Mouse (Mus musculus) lung, adult 2 months (tissue): Measurements from ENCODE around the gene Olfr741.

Experiments
- CTCF ChIP-seq: fragments of 200-500 bp; IDR thresholded peaks from 2 replicates; pipeline ENCODE4 v1.5.1; 2011; ENCODE audit warnings: mild to moderate bottlenecking, low read length, control low read depth; ENCODE audit not compliant: insufficient read depth
- POLR2A ChIP-seq: fragments of 200-500 bp; IDR thresholded peaks from 2 replicates; pipeline ENCODE4 v1.6.1; 2011; ENCODE audit warnings: low read depth, mild to moderate bottlenecking, control low read depth, low read length, borderline replicate concordance; ENCODE audit errors: extremely low read depth

- TF ChIP-seq CTCF = no peak
- TF ChIP-seq POLR2A = no peak
Observed at GRCm38 (mm10) chr14:50478406-50478805, 5.9 kb downstream of the Olfr741 start.
